Mouse (Mus musculus): Measurements from ENCODE around the gene Oaf.

DNA sequence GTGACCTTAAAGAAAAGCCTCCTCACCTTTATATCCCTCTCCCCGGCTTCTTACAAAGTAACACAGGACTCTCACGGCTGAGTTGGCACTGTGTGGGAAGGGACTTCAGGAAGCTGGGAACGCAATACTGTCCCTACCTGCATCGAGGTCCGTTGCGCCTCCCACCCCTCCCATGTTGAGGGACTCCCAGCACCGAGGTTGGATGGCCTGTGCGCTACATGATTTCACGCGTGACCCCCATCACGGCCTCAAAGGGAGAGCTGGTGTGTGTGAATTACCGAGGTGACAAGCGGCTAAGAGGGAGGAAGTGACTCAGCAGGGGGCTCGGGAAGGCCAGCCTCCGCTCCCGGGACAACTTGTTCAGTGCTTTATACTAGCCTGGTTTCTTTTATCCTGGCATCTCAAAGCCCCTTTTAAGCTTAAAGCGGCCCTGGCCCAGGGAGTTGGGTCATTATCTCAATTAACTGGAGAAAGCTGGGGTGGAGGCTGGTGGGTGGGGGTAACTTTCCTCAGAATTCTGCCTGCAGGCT lies 31.1 kb upstream of the Oaf start:
- TF ChIP-seq POLR2A (IDR thresholded peaks at IDR 0.05; ENCODE audit: borderline replicate concordance, extremely low read depth, insufficient read depth, insufficient read length, poor library complexity, severe bottlenecking) = no peak
- no peak for TF ChIP-seq CTCF (IDR thresholded peaks at IDR 0.05; ENCODE audit: borderline replicate concordance, extremely low read depth, insufficient read depth, insufficient read length)
